In the genomic region with DNA sequence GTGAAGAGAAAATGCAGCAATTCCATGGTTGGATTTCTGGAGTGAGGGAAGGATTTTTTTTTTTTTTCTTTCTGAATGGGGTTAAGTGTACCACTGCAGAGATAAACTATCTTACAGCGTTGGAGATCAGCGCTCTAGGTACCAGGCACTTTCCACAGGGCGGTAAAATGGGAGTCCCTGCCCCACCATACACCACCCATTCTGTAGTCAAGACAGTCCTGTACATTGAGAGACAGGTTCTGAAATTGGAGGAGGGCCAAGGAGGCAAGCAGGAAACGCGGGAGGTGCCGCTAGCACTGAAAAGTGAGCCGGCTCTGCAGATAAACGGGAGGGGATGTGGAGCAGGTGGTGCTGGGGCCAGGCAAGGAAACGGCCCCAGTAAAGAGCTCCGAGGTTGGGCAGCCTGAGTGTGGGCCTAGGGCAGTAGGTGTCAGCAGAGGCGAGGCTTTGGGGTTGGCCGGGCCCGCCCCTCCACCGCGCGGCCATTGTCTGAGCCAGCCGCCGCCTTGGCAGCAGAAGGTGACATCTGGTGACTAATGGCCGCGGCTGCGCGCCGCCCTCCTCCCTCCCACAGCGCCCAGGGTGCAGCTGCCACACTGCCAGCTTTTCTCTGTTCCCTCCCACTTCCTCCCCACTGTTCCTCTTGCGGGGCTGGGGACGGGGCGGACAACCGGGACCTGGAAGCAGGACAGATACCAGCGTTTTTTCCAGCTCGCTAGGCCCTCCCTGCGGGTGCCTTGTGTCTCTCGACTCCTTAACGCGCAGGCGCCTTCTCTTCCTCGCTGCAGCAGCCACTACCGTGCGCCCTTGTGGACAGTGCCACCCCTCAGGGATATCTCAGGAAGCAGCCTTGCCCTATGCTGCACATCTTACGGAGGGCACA, we compare ENCODE assay signal across 8 mouse cellular contexts.
DNase-seq lines count a peak whose midpoint lies in the region; ATAC-seq and TF ChIP-seq lines count a peak whose summit lies in the region.

No protein-coding gene starts in this region.

- DNase-seq in cerebellum, adult 11 months, result peak; percentile 94
- peak; percentile 89 for DNase-seq in heart, postnatal 25 days (ENCODE audit: low spot score)
- peak; percentile 87 for DNase-seq in layer of hippocampus, adult 11-12 months (ENCODE audit: low spot score)
- peak; percentile 78 for DNase-seq in liver, postnatal 0 days
- peak; percentile 92 for DNase-seq in telencephalon, adult 2 months (ENCODE audit: low read depth, low spot score)

- peak overlapping the region; percentile 77 for H3K4me3 ChIP-seq in E14TG2a.4 (replicated peaks; ENCODE audit: low read length)
- H3K4me3 ChIP-seq in forebrain, embryonic 16.5 days (replicated peaks; ENCODE audit: low read length), result peak overlapping the region; percentile 43
- peak overlapping the region; percentile 45 for H3K4me3 ChIP-seq in liver, postnatal 0 days (ENCODE audit: low read depth, low read length)
- peak overlapping the region; percentile 29 for H3K4me3 ChIP-seq in neural tube, embryonic 13.5 days

- H3K36me3 ChIP-seq in E14TG2a.4 (ENCODE audit: insufficient read depth, low read length), result no peaks in the 10 kb centered on the region
- H3K36me3 ChIP-seq in forebrain, embryonic 16.5 days (ENCODE audit: control insufficient read depth, insufficient read depth), result no peaks in the 10 kb centered on the region
- H3K36me3 ChIP-seq in liver, postnatal 0 days (replicated peaks; ENCODE audit: insufficient read depth, low read length), result no peaks in the 10 kb centered on the region
- H3K36me3 ChIP-seq in neural tube, embryonic 13.5 days, result no peaks in the 10 kb centered on the region

- 2% methylated on average over 39 of the region's 39 CpGs for WGBS in forebrain, embryonic 16.5 days
- WGBS in liver, postnatal 0 days (ENCODE audit: insufficient replicate concordance), result 2% methylated on average over 38 of the region's 39 CpGs
- under 1% methylated on average over 38 of the region's 39 CpGs for WGBS in neural tube, embryonic 13.5 days

- TF ChIP-seq CTCF in E14TG2a.4 (conservative IDR thresholded peaks at IDR 0.05; ENCODE audit: low read length), result no peak
- TF ChIP-seq CTCF in liver, postnatal 0 days (IDR thresholded peaks at IDR 0.05; ENCODE audit: low read depth), result peak; percentile 52; the same call in 1 of the 2 replicates

- no peaks in the 10 kb centered on the region for H3K9me3 ChIP-seq in E14TG2a.4 (ENCODE audit: low read length)
- H3K9me3 ChIP-seq in forebrain, embryonic 16.5 days (ENCODE audit: control insufficient read depth, low read length), result no peaks in the 10 kb centered on the region
- no peaks in the 10 kb centered on the region for H3K9me3 ChIP-seq in liver, postnatal 0 days (ENCODE audit: low read length)
- H3K9me3 ChIP-seq in neural tube, embryonic 13.5 days, result no peaks in the 10 kb centered on the region

- no peak for TF ChIP-seq EP300 in liver, postnatal 0 days (IDR thresholded peaks at IDR 0.05; ENCODE audit: low read depth)

- intact Hi-C loops in heart, postnatal 25 days (cut with DNase I), result loop anchor here (5.0 to 10.0 kb wide), 4 partner anchors 123 to 786 kb away; no protein-coding TSS in a partner anchor

- H3K27me3 ChIP-seq in E14TG2a.4 (ENCODE audit: insufficient read depth, low read length), result peaks cover 41% of the 10 kb centered on the region
- H3K27me3 ChIP-seq in forebrain, embryonic 16.5 days (replicated peaks; ENCODE audit: control insufficient read depth, insufficient read depth, low read length), result no peaks in the 10 kb centered on the region
- H3K27me3 ChIP-seq in liver, postnatal 0 days (ENCODE audit: insufficient read depth, low read length), result no peaks in the 10 kb centered on the region
- no peaks in the 10 kb centered on the region for H3K27me3 ChIP-seq in neural tube, embryonic 13.5 days

- peak overlapping the region; percentile 64 for H3K4me2 ChIP-seq in forebrain, embryonic 16.5 days (ENCODE audit: low read length)
- H3K4me2 ChIP-seq in liver, postnatal 0 days (ENCODE audit: low read depth, low read length), result peak overlapping the region; percentile 71
- peak overlapping the region; percentile 52 for H3K4me2 ChIP-seq in neural tube, embryonic 13.5 days

- peak overlapping the region; percentile 72 for H3K9ac ChIP-seq in forebrain, embryonic 16.5 days (replicated peaks; ENCODE audit: low read depth, low read length)
- H3K9ac ChIP-seq in liver, postnatal 0 days (replicated peaks), result peak overlapping the region; percentile 54; the same call in 1 of the 2 replicates
- H3K9ac ChIP-seq in neural tube, embryonic 13.5 days, result peak overlapping the region; percentile 66

- H3K4me1 ChIP-seq in E14TG2a.4 (replicated peaks; ENCODE audit: low read depth, low read length), result peaks cover 14% of the 10 kb centered on the region
- peaks cover 25% of the 10 kb centered on the region for H3K4me1 ChIP-seq in forebrain, embryonic 16.5 days (replicated peaks; ENCODE audit: control insufficient read depth, insufficient read depth, low read length)
- peaks cover 6% of the 10 kb centered on the region for H3K4me1 ChIP-seq in liver, postnatal 0 days (ENCODE audit: insufficient read depth)
- peaks cover 27% of the 10 kb centered on the region for H3K4me1 ChIP-seq in neural tube, embryonic 13.5 days (replicated peaks)

- peak overlapping the region; percentile 98 for H3K27ac ChIP-seq in forebrain, embryonic 16.5 days (ENCODE audit: low read length)
- peak overlapping the region; percentile 51 for H3K27ac ChIP-seq in liver, postnatal 0 days (ENCODE audit: low read depth)
- H3K27ac ChIP-seq in neural tube, embryonic 13.5 days (replicated peaks), result peak overlapping the region; percentile 97

- peak; percentile 95 for ATAC-seq in forebrain, embryonic 16.5 days
- peak; percentile 91 for ATAC-seq in liver, postnatal 0 days
- peak; percentile 97 for ATAC-seq in neural tube, embryonic 13.5 days (ENCODE audit: low read depth)

Comparison
In these comparisons a context has a peak if more than half of its experiments do, and no peak if none do; other contexts are left out.
1. Peak in every context shown above with its lines: DNase-seq, ATAC-seq, H3K4me3 ChIP-seq and H3K27ac ChIP-seq.